Mouse (Mus musculus) neural tube, embryonic 10.5 days (tissue): Measurements from ENCODE around the gene Prl3b1.

ENCODE experiments used
- DNase-seq: peaks from one replicate; pipeline ENCODE4 v3.0.0-alpha.2; 2017; ENCODE audit warnings: low spot score; ENCODE audit errors: extremely low spot score

Gene Prl3b1

GRCm38 (mm10) chr13:27241547-27241946, at the start of gene Prl3b1:
Prl3b1 (plus strand) TSS chr13:27241847.
- no peak for DNase-seq

GRCm38 (mm10) chr13:27196359-27196758, 45.3 kb upstream of the Prl3b1 start, which contains the start of gene Prl3c1:
Prl3c1 (plus strand) TSS chr13:27196659.
- DNase-seq, result no peak

GRCm38 (mm10) chr13:27259136-27259535, 17.5 kb downstream of the Prl3b1 start, which contains the start of gene Prl3a1:
Prl3a1 (plus strand) TSS chr13:27259436.
- DNase-seq, result no peak
